Mouse (Mus musculus): Measurements from ENCODE around the gene Prpf8.

The Prpf8 gene

DNA sequence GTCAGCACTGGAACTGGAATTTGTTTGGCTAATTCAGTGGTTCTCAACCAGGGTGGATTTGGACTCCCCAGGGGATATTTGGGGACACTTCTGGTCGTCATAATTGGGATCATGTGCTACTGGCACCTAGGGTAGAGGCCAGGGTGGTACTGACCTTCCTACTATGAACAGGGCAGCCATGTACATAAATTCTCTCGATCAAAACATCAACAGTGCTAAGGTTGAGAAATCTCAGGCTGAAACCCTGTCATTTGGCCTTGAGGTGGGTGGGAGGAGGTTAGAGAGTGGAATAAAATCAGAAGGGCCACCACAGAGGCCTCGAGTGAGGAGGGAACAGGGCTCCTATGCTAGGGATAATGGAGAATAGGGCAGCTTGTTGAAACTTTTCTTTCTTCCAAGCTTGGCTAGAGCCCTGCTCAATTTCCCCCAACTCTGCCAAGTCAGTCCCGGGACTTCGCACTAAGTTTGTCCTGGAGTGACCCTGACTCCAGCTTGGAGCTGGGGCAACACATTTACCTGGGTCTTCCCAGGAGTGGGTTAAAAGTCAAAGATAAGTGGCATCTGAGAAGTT is 27.4 kb upstream of the Prpf8 start:
- no peak for DNase-seq (ENCODE audit: low read depth, low spot score)

DNA sequence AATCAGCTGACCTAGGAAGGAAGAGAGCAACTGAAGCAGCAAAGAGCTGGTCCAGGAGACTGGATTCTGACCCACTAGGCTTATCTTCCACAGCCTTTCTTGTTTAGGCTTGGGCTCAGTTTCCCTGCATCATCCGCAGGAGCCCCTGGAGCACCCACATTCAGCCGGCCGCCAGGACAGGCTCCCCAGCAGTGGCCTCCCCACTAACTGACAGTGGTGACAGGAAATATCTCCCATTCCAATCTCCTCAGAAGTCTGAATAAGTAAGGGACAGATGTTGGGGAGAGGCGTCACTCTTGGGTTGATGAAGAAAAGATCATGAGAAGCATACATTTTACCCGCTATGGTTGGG is 26.9 kb upstream of the Prpf8 start:
- no peak for DNase-seq (ENCODE audit: low read depth, low spot score)

DNA sequence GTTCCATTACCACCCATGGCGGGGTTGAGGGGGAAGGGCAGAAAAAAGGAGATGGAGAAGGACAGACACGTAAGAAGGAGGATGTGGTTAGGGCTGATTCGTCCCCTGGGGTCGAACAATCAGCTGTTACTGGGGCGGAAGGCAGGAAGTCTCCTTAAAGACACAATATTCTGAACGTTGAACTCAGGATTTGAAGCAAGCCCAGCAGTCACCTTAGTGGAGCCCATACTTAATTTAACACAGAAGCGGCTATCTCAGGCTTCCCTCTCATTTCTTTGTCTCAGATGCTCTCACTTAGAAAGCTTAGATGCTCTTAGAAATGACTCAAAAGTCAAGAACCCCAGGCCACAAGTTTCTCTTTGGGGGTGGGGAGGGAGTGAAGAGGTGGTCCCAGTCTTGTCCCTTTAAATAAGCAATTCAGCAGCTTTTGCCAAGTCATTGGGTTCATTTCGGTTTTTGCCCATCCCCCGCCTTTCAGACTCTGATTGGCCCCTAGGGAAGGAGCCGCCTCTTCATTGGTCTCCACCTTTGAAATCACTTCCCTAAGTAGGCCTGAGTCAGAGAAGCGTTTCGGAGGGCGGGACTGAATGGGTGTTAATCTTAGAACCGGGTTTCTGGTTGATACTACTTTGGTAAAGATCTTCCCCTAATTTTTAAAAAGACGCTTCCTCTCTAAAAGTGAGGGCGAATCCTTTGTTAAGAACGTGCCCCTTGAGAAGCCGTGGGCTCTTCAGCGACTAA is 26.3 kb upstream of the Prpf8 start:
- peak; percentile 66 for DNase-seq (ENCODE audit: low read depth, low spot score)

DNA sequence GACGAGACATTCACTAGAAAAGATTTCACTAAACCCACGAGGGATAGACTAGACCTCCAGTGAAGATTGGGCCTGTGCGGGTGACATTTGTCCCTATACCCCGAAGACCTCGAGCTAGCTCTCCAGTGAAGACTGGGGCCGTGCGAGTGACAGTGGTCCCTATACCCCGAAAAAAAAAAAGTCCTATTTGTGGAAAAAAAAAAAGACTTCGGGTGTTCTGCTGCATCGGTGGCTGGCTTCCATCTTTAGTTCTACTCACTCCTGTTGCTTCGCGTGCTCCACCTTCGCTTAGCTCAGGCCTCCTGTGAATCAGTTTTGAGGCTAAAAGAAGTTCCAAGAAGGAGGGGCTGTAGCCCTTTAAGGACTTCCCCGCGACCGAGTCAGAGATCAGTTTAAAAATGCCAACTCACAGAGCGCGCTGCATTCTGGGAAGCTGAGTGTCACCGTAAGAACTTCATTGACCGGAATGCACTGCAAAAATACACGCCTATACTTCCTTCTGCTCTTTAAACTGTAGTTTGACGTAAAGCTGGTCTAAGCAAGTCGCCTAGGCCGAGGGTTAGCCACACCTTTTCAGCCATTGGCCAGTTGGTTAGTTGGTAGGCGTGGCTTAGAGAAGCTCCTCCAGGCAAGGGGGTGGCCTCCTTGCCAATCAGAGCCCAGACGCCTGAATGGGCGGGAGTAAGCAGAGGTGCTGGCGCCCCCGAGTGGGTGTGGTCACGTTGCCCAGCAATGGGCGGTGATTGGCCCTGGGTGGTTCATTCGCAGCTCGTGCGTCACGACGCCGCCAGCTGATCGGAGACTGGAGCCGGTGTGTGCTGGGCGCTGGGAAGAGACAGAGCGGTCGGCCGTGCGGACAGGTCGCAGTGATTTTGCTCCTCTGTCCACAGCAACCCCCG is 25.5 kb upstream of the Prpf8 start, which contains the start of gene Tlcd2:
Tlcd2 (plus strand) TSS at position 872 of the 899 bp plus-strand sequence.
- peak; percentile 99 for DNase-seq (ENCODE audit: low read depth, low spot score)

DNA sequence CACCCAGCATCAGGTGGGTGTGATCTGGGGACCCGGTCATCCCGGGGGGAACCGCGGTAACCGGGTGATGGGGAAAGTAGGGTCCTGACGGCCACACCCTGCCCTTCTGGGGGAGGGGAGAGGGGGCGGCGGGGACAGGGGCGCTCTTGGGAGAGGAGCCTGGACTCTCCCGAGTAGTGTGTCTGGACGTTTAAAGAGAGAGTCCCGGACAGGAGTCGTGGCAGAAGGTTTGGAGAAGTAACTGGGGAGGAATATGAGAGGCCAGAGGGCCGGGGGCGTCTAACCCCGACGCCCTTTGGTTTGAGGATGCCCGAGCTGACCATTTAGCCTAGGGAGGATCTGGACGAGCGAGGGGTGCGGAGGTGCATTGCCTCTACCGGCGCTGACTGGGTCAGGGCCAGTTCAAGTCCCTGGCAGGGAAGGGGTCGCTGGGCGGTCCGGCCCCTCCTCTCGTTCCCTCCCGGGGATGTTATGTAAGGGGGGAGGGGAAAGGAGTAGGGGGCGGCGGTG is 24.8 kb upstream of the Prpf8 start:
- DNase-seq (ENCODE audit: low read depth, low spot score), result no peak

DNA sequence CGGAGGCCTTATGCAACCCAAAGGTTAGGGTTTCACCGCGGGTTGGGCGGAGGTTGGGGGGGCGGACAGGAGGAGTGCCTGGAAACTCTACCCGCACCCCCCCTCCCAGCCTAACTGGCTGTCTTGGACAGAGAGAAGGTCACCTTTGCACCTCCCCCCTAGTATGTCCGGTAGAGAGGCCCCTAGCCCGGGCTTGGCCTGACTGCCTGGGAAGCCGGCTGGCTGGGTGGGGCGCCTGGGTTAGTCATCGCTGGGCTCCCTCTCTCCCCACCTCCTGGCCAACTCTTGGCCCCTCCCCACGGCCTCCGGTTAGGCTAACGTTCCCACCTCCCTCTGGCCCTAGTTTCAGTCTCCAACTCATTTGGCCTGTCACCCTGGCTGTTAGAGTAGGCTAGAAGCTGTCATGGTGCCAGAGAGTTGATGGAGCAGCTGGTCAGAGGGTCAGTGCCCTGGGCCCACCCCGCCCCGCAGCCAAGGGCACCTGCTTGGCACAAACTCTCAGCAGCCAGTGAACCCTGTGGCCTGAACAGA is 24.3 kb upstream of the Prpf8 start:
- DNase-seq (ENCODE audit: low read depth, low spot score), result no peak

DNA sequence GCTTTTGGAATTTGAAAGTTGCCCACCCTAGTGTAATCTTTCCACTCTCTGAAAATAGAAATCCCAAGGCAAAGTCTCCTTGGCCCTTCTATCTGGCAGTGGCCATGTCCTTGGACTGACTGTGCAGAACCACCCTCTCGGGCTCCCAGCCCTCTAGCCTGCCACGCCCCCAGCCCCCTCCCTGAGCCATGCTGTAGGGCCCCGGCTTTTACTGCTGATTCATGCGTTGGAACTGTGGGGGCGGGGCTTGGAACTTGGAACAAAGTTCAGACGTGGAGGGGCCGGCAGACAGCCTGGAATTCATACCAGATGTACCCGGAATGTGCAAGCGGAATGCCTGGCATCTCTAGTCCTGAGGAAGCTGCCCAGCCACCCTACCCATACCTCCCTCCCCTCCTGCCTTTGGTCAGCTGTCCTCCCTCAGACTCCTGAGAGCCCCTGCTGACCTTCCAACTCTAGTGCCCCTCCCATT is 23.7 kb upstream of the Prpf8 start:
- DNase-seq (ENCODE audit: low read depth, low spot score), result no peak

DNA sequence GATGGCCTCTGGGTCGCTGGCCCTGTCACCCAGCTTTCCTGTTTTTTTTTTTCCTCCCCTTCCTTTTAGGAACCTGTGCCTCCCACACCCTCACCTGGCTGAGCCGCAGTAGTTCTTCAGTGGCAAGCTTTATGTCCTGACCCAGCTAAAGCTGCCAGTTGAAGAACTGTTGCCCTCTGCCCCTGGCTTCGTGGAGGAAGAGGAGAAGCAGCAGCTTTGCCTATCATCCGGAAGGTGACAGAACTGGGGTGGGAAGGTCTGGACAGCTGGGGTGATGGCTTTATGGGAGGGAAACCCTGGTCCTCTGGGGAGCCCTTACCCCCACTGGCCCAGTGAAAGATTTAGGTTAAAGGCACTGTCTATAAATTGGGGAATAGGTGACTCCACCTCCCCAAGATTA is 23.0 kb upstream of the Prpf8 start:
- DNase-seq (ENCODE audit: low read depth, low spot score), result no peak

DNA sequence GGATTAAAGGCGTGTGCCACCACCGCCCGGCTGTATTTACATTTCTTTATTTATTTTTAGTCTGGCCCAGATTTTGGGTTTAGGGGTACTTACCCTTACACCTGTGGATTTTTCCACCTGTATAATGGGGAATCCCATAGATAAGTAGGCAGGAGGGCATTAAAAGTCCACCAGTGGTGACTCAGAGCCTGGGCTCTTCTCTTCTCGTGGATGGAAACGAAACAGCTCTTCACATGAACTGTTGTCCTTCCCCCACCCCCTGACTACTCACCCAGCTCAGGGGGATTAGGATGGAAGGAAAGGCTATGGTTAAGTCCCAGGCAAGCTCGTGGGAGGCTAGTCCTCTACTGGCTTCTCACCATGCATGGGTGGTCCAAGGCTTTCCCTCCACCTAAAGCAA is 22.2 kb upstream of the Prpf8 start:
- no peak for DNase-seq (ENCODE audit: low read depth, low spot score)

DNA sequence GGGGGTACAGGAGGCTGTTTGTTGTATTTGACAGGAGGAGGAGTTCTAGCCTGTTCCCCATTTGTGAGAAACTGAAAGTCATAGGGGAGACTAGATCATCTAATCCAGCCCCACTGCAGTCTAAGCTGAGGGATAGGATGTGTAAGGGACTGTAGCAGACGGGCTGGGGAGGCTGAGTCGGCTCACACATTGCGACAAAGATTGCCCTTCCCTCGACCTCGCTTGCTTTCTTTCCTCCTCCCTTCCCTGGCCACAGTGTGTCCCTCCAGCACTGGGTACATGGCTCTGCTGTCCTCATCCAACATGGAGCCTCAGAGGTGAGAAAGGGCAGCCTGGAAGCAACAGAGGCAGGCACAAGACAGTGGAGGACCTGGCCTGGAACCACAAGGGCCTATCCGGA is 21.6 kb upstream of the Prpf8 start:
- no peak for DNase-seq (ENCODE audit: low read depth, low spot score)

DNA sequence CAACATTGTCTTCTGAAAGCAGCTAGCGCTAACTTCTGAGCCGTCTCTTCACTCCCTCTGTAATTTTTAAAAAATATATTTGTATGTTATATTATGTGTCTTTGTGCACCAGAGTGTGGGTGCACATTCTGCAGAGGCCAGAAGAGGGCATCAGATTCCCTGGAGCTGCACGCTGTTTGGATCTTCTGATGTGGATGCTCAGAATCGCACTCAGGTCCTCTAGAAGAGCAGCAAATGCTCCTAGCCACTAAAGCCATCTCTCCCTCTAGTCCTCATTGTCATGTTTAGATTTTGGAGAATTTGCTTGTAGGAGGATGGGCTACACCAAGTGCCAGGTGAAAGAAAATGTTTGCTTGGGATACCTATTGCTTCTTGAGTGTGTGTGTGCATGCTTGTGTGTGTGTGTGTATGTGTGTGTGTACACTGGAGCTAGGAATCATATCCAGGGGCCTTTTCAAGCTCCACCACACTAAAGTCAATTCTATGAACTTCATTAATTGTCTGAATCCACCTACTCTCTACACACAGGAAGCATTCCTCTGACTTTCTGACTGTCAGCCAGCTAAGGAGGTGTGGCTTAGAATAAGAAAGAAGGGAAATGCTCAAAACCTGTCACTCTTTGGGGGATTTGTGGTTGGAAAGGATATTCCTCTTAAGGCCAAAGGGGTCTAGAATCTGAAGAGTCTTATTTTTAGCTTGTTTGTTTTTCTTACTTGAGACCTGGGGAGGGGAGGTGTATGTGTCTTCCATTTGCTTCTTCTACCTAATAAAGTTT is 19.7 kb upstream of the Prpf8 start:
- no peak for DNase-seq (ENCODE audit: low read depth, low spot score)

DNA sequence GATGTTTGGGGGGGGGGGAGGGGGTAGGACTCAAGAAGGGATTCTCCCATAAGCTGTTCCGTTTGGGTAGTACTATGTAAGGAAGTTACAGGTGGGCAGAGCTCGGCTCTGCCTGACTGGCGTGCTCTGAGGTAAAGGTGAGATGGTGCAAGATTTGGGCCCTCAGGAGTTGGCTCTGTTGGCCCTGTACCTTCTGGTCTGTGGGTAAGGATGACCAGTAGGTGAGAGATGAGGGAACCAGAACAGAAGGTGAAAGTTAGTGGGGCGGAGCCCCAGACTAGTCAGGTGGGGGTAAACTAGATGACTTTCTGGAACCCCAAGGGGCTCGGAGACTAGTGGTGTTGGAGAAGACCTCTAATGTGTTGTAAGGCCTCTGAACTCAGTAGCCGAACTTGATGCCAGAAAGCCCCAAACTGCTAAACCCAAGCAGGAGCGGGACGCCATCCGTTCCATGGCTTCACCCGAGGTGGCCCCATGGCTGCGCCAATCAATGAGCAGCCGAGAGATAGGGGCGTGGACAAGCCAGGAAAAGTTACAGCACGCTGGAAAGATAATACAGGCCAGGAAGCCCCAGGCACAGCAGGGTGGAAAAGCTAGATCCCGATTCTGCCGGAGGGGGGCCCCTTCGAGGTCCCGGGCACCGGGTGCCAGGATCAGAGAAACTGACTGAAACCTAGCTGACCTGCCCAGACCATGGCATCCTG is 19.0 kb upstream of the Prpf8 start:
- DNase-seq (ENCODE audit: low read depth, low spot score), result no peak

DNA sequence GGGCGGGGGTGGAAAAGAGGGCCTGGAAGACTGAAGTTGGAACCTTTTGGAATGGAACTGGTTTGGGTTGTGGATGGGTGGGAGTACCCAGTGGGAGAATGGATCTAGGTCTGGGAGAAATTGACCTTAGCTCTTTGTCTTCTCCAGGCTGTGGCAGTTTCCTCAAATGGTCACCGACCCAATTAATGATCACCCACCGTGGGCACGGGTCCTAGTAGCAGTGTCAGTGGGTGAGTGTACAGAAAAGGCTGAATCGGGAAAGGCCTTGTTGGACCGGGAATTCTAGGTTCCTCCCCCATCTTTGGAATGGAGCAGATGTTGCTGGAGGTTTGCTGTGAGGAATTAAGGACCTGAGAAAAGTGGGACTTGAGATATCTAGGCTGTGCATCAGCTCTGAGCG is 18.2 kb upstream of the Prpf8 start:
- no peak for DNase-seq (ENCODE audit: low read depth, low spot score)

DNA sequence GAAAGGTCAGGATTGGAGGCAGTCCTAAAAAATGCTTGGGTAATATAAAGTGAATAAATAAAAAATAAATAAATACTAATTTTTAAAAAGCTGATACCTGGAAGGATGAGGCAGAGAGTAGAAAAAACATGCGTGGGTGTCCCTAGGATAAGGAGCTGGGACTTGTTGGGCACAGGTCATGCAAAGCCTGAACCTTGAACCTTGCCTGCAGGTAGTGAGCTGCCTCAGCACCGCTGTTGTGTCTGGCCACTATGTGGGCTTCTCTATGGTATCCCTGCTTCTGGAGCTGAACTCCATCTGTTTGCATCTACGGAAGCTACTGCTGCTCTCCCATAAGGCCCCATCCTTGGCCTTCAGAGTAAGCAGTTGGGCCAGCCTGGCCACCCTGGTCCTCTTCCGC is 17.4 kb upstream of the Prpf8 start:
- no peak for DNase-seq (ENCODE audit: low read depth, low spot score)

DNA sequence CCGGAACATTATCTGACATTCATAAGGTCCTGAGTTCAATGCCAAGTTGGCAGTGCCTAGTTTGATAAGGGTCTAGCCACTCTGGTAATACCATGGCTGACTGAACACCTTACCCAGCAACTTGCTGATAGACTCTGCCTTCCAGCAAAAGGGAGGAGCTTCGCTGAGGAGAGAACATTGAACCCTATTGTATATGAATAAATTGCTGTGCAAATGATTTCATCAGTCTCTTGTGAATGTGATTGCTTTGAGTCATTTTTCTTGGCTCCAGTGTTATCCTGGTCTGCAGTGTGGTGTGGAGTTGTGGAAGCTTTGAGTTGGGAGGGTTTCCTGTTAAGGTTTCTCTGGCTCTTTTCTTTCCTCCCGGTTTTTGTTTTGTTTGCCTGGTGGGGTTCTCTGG is 15.9 kb upstream of the Prpf8 start:
- no peak for DNase-seq (ENCODE audit: low read depth, low spot score)

DNA sequence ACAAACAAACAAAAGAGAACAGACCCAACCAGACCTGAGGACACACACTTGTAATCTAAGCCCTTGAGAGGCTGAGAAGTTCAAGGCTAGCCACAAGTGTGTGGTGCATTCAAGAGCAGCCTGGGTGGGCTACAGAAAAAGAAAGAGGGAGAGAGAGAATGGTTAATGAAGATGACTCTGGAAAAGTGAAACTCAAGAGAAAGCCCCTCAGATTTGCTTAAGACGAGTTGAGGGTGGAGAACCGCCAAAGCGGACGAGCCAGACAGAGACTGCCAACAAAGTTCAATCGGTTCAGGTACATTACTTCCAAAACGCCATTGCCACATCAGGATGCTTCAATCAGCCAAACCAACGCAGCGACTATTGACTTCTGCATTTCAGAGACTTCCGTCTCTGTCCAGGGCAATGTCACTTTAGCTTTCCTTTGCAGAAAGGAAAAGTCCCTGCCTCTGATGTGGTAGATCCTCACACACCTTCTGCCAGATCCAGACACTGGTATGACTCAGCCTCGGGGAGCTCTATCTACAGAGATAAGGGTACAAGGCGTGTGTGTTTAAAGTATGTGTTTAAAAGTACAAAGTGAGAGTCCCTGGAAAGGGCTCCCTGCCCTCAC is 14.0 kb upstream of the Prpf8 start:
- no peak for DNase-seq (ENCODE audit: low read depth, low spot score)

DNA sequence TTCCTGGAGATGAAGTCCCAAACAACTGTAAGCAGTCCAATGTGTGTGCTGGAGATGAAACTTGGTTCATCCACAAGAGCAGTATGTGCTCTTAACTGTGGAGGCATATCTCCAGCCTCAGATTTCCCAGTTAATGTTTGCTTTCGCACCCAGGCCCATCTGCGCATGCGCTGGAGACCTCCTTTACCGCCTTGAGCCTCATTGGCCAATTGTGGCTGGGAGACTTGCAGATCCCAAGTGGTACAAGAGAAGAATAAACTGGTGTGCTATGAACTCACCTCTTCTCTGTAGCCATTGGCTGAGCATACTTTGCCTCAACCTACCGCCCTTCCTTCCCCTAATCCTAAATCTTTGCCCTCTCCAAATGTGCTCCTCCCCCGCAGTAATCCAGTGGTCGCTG is 13.2 kb upstream of the Prpf8 start:
- no peak for DNase-seq (ENCODE audit: low read depth, low spot score)

DNA sequence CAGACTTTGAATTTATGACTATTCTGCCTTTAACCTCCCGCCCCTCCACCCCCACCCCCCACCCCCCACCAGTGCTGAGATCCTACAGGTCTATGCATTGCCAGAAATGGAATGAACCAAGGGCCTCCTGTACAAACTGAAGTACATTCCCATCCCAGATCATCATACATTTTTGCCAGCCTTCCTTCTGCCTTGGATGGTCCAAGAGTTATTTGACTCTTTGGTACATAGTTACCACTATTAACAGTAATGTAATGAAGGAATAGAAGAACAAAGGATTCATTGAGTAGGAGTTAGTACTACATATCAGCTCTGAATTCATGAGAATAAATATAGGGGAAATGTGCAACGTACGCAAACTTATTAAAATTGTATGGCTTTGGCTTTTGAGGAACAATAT is 424 bp upstream of the Prpf8 start:
- no peak for DNase-seq (ENCODE audit: low read depth, low spot score)

DNA sequence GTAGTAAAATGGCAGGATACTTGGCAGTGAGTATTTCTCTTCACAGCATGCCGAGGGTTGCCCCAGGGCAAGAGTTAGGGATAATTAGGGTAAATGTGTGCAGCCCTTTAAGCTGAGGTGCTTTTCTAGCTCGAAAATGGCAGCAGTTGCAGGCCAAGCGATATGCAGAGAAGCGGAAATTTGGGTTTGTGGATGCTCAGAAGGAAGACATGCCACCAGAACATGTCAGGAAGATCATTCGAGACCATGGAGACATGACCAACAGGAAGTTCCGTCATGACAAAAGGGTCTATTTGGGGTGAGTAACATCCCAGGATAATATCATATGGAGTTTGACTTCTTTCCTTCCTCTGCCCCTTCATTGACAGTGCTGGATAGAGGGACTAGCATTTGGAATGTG is 880 bp downstream of the Prpf8 start:
- no peak for DNase-seq (ENCODE audit: low read depth, low spot score)

DNA sequence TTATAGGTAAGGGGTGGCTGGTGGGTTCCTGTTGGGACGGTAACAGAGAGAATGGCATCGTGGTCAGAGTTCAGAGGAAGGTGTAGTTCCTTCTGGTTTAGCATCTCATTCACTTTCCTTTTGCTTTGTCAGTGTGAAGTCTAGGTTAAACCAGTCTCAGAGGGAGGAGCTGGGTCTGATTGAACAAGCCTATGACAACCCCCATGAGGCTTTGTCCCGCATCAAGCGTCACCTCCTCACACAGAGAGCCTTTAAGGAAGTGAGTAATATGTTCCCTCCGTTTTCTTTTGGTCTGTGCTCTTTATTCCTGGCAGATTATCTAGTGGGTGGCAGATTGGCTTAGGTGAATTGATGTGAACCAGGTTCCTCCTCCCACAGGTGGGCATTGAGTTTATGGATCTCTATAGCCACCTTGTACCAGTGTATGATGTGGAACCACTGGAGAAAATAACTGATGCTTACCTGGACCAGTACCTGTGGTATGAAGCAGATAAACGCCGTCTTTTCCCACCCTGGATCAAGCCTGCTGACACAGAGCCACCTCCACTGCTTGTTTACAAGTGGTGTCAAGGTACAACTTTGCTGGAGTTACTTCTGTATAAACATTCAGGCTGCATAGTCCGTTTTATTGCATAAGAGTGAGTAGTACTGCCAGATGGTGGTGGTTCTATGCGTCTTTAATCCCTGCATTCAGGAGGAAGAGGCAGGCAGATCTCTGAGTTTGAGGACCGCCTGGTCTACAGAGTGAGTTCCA is 7.9 kb downstream of the Prpf8 start:
- no peak for DNase-seq (ENCODE audit: low read depth, low spot score)
